Mouse (Mus musculus): ENCODE measurements around the gene Stard9.
"Not testable (repeated sequence)": the region's sequence is repeated elsewhere in the genome, so short reads cannot be mapped to it uniquely, and the experiment has no call there.

- not testable (repeated sequence) for TF ChIP-seq GATA1 (IDR thresholded peaks at IDR 0.05; ENCODE audit: borderline replicate concordance, low read length); CTCF (IDR thresholded peaks at IDR 0.05; ENCODE audit: low read depth, low read length)
Measured at GRCm38 (mm10) chr2:120681151-120681550, 52.2 kb downstream of the Stard9 start.

All from G1E (cell line).